Mouse (Mus musculus): ENCODE measurements at regions not wholly inside any gene's neighbourhood (a gene's known extent, or its start where the extent isn't known, plus 50 kb on each side); places are given as distances from the start of the nearest gene placed in this dataset.

- TF ChIP-seq CTCF (IDR thresholded peaks at IDR 0.05; ENCODE audit: borderline replicate concordance, extremely low read depth, insufficient read depth, insufficient read length), result no peak
- no peak for TF ChIP-seq POLR2A (IDR thresholded peaks at IDR 0.05; ENCODE audit: borderline replicate concordance, extremely low read depth, insufficient read depth, insufficient read length, poor library complexity, severe bottlenecking)
Measured at GRCm38 (mm10) chr13:58478438-58478837, 75.3 kb upstream of the Hnrnpk start.

Data from brain, embryonic 14.5 days (tissue).